Mouse (Mus musculus) heart, postnatal 10 days (tissue): ENCODE data around the gene Neu4. TPM values are rescaled to one million over a fixed set of nuclear protein-coding genes. Genes with fewer than 3 reads are reported as not detected.
"Not testable (repeated sequence)": the region's sequence is repeated elsewhere in the genome, so short reads cannot be mapped to it uniquely, and the experiment has no call there.

Experiments used
- DNase-seq, 2 experiments: peaks; one replicate each; pipeline ENCODE4 v3.0.0; 2021
- intact Hi-C: fragments of 180-260 bp; cut with DNase I; formaldehyde crosslinking; loops from one replicate; pipeline ENCODE4 v1.15.1; 2025
- total RNA-seq, 2 experiments: library from RNA; stranded (reverse); gene quantifications; 2 replicates each; pipeline ENCODE4 v1.2.3; 2021

Neu4 gene
- total RNA-seq, 2 experiments from 2014 or later = not detected

DNA sequence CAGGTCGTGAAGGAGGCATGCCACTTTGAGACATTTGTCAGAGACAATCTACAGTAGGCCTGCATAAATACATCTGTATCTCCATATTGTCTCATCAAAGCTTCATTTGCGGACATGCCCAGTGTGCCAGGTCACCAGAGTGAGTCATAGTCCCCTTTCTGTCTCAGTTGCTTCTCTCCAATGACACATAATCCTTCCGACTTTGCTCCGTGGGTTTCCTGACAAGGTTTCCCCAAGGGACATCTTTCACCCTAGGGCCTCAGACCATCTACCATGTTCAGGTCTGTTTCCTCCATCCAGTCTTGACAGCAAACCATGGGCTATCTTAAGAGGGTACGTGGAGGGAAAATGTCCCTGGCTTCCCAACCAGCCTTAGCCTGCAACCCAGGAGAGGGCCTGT, 30.9 kb downstream of the Neu4 start:
- no peak for DNase-seq
- intact Hi-C loops = no loop called here

DNA sequence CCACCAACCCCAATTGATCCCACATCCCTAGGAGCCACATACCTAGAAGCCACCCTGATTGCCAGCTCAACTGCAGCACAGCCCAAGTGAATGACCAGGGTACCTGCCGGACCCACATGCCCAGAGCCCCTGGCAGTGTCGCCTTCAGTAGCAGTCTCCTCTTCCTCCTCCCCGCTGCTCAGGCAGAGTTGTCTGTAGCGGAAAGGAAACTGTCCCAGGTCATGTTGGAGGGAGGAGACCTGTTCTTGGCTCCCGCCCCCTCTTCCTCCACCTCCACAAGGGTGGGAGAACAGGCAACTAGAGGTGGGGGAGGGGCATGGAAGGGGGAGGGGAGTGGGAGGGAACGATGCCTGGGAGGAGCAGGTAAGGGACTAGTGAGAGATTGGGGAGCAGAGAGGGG, 32.1 kb downstream of the Neu4 start, which contains the start of gene Pdcd1:
Gene Pdcd1, minus strand, starts transcription at position 181 of the 400 bp plus-strand sequence.
- no peak for DNase-seq
- intact Hi-C loops = no loop called here

DNA sequence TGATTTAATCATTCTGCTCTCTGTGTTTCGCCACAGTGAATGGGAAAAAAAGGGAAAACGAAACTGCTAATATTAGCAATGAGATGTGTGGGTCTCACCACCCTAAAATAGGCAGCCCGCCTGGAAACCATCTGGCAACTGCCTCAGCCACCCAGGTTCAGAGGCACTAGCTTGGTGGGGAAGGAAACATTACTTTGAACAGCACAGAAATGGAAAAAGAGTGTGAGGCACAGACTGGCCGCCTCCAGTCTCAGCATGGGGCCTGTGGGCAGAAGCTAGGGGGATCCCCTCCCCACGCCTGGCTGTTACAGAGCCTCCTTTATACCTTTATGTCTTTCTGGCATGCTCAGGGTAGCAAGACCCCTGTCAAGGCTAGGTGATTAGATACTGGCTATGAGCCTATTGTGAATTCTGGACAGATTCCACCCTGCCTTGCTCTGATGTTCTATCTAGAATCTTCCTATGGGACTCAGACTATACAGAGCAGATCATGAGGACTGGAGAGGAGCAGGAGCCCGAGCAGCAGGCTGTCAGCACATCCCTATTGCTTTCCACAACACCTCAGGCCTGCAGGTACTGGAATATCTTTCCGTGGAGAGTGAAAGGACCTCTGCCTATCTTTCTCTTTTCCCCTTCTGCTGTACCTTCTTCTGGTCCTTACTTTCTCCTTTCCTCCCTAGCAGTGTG, 33.4 kb downstream of the Neu4 start:
- intact Hi-C loops = no loop called here
- no peak for DNase-seq

DNA sequence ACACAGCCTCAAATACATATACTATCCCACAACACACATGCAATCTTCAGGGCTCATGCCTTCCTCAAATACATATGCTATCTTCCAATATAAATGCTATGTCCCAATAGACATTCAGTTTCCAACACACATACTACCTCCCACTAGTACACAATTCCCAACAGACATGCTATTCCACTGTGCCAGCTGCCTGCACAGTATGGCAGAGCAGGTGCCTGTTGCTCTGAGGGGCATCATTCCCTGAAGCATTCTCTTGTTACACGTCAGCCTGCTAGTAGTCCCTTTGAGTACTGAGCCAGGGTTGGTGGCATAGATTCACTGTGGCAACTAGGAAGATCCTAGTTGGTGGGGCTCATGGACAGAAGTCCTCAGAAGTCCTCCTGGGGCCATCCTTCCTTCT, 34.2 kb downstream of the Neu4 start:
- intact Hi-C loops = no loop called here
- DNase-seq = no peak

DNA sequence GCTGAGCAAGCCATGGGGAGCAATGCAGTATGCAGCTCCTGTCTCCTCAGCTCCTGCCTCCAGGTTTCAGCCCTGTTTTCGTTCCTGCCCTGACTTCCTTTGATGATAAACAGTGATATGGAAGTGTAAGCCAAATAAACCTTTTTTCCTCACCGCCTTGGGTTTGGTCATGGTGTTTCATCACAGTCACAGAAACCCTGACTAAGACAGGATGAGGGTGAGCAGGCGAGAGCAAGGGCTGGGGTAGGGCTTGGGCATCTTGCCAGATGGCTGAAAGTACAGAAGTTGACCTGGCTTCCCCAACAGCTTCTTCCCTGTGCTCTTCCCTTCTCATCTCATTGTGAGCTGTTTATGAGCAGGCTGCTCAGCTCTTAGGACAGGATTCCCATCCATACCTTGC, 35.7 kb downstream of the Neu4 start:
- DNase-seq = no peak
- intact Hi-C loops = no loop called here

DNA sequence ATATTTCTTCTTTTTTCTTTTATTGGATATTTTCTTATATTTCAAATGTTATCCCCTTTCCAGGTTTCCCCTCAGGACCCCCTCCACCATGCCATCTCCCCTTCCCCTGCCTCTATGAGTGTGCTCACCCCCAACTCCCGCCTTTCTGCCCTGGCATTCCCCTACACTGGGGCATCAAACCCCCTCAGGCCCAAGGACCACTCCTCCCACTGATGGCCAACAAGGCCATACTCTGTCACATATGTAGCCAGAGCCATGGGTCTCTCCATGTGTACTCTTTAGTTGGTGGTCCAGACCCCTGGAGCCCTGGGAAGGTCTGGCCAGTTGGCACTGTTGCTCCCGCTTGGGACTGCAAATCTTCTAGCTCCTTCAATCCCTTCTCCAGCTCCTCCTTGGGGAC, 37.1 kb downstream of the Neu4 start:
- DNase-seq = no peak
- intact Hi-C loops = no loop called here

DNA sequence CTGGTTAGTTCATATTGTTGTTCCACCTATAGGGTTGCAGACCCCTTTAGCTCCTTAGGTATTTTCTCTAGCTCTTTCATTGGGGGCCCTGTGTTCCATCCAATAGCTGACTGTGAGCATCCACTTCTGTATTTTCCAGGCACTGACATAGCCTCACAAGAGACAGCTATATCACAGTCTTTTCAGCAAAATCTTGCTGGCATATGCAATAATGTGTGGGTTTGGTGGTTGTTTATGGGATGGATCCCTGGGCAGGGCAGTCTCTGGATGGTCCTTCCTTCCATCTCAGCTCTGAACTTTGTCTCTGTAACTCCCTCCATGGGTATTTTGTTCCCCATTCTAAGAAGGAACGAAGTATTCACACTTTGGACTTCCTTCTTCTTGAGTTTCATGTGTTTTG, 38.0 kb downstream of the Neu4 start:
- DNase-seq, intact Hi-C loops: not testable (repeated sequence)

DNA sequence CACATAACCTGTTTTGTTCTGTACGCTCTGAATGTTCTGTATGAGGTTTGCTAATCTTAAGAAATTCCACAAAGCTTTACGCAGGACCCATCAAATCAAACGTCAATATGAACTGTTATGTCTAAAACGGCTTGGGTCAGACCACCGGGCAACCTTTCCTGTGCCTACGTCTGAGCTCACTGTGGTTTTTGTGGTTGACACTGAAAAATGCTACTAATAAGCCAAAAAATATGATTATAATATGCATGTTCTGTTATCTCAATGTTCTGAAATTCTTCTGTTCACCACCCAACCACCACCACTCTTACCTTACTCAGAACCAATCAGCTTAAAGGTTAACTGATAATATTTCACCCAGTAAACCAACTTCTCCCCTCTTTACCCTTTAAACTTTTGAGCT, 54.5 kb downstream of the Neu4 start:
- no peak for DNase-seq
- intact Hi-C loops = loop anchor here (5.0 kb wide), 2 partner anchors 87 to 237 kb away; no protein-coding TSS in a partner anchor

DNA sequence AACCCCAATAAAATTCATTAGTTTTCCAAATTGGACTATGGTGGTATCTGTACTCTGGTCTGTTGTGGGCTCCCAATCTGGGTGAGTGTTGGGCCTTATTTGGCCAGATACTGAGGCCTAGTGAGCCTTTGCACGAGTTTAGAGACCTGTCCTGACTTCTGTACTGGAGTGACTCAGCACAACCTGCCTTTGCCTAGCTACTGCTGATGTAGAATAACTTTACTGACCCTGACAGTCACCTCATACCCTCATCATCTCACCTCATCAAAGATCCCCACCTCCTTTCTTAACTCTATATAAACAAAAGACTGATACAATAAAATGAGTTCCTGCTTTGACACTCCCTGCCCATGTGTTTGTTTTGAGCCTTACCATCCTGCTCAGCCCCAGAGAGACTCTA, 56.5 kb downstream of the Neu4 start:
- DNase-seq = no peak
- intact Hi-C loops = loop anchor here (5.0 kb wide), 2 partner anchors 89 to 239 kb away; no protein-coding TSS in a partner anchor

Other genes with a start within 250 kb of the Neu4 start
- 10 to 100 TPM; 43.8 to 46.8 TPM for gene Dtymk, start 218.5 kb upstream of the Neu4 start, total RNA-seq
- 10 to 100 TPM in 1 of 2 experiments, 1 to 10 TPM in 1; 9.8 to 10.4 TPM for gene Ing5, start 216.5 kb upstream of the Neu4 start, total RNA-seq
- 10 to 100 TPM; 27.6 to 31.3 TPM for gene D2hgdh, start 195.5 kb upstream of the Neu4 start, total RNA-seq
- gene Gal3st2, start 159.1 kb upstream of the Neu4 start, total RNA-seq = under 1 TPM; 0.62 to 0.87 TPM
- gene Gal3st2b, start 102.1 kb upstream of the Neu4 start, total RNA-seq = under 1 TPM; 0.48 to 0.87 TPM
- gene Gal3st2c, start 29.9 kb upstream of the Neu4 start, total RNA-seq = under 1 TPM; 0.55 to 0.77 TPM
- not detected for gene Pdcd1, start 32.1 kb downstream of the Neu4 start, total RNA-seq